Mouse (Mus musculus) adrenal gland (tissue): ENCODE measurements around the gene Mpst.

Experiments
- intact Hi-C: fragments of 180-260 bp; cut with DNase I; formaldehyde crosslinking; loops from one replicate; pipeline ENCODE4 v1.15.1; 2025

Gene Mpst

GRCm38 (mm10) chr15:78403301-78403741 is 2.9 kb upstream of the Mpst start:
- intact Hi-C loops = no loop called here

GRCm38 (mm10) chr15:78403896-78404295 is 2.3 kb upstream of the Mpst start:
- intact Hi-C loops = no loop called here

GRCm38 (mm10) chr15:78405098-78405497 is 1.1 kb upstream of the Mpst start:
- intact Hi-C loops = no loop called here

GRCm38 (mm10) chr15:78405517-78406211 is 552 bp upstream of the Mpst start, which contains the start of gene Tst:
Gene Tst (minus strand): TSS chr15:78405907.
- intact Hi-C loops = no loop called here

GRCm38 (mm10) chr15:78409570-78410052 is 3.4 kb downstream of the Mpst start:
- intact Hi-C loops = no loop called here

GRCm38 (mm10) chr15:78413083-78413718 is 7.0 kb downstream of the Mpst start:
- intact Hi-C loops = no loop called here

- intact Hi-C loops = no loop called here
Measured at GRCm38 (mm10) chr15:78413719-78414117, 7.5 kb downstream of the Mpst start.

- intact Hi-C loops = no loop called here
Measured at GRCm38 (mm10) chr15:78414157-78414556, 7.9 kb downstream of the Mpst start.

GRCm38 (mm10) chr15:78416937-78417336 is 10.7 kb downstream of the Mpst start:
- intact Hi-C loops = no loop called here

- intact Hi-C loops = loop anchor here (5.0 kb wide), 1 partner anchor 173 kb away; no protein-coding TSS in a partner anchor
Measured at GRCm38 (mm10) chr15:78420395-78420794, 14.2 kb downstream of the Mpst start.

GRCm38 (mm10) chr15:78422046-78422956 is 16.1 kb downstream of the Mpst start:
- intact Hi-C loops = loop anchor here (2.0 to 5.0 kb wide), 2 partner anchors 68 to 175 kb away; no protein-coding TSS in a partner anchor

GRCm38 (mm10) chr15:78424507-78424906 is 18.3 kb downstream of the Mpst start:
- intact Hi-C loops = loop anchor here (5.0 kb wide), 1 partner anchor 177 kb away; no protein-coding TSS in a partner anchor

- intact Hi-C loops = no loop called here
Measured at GRCm38 (mm10) chr15:78425230-78425629, 19.0 kb downstream of the Mpst start.

GRCm38 (mm10) chr15:78428391-78429138 is 22.3 kb downstream of the Mpst start, which contains the start of gene Kctd17:
Gene Kctd17 (plus strand): TSS chr15:78428564.
- intact Hi-C loops = no loop called here

GRCm38 (mm10) chr15:78429139-78429459 is 22.9 kb downstream of the Mpst start:
- intact Hi-C loops = no loop called here

GRCm38 (mm10) chr15:78429871-78430622 is 23.8 kb downstream of the Mpst start:
- intact Hi-C loops = no loop called here

- intact Hi-C loops = no loop called here
Measured at GRCm38 (mm10) chr15:78430874-78431273, 24.7 kb downstream of the Mpst start.

GRCm38 (mm10) chr15:78431541-78432121 is 25.4 kb downstream of the Mpst start:
- intact Hi-C loops = no loop called here

- intact Hi-C loops = no loop called here
Measured at GRCm38 (mm10) chr15:78434896-78435520, 28.8 kb downstream of the Mpst start.
